Mouse (Mus musculus) spleen, adult 2 months (tissue): ENCODE measurements around the gene Ttbk2. TPM values are rescaled to one million over a fixed set of nuclear protein-coding genes. Genes with fewer than 3 reads are reported as not detected.

ENCODE experiments used
- DNase-seq, 2 experiments: peaks; one replicate each; pipeline versions ENCODE4 v3.0.0 to v3.0.0-alpha.2; 2012 to 2021; ENCODE audit warnings: low spot score in 2 of 2, low read depth in 1 of 2
- H3K27ac ChIP-seq: fragments of 200-500 bp; 2 replicates; pipeline ENCODE4 v1.5.1; 2012; ENCODE audit warnings: low read length, inconsistent platforms; ENCODE audit not compliant: insufficient read depth
- H3K27me3 ChIP-seq: fragments of 200-500 bp; 2 replicates; pipeline ENCODE4 v1.6.1; 2012; ENCODE audit warnings: mild to moderate bottlenecking, moderate library complexity, low read length, inconsistent platforms; ENCODE audit not compliant: control insufficient read depth, insufficient read depth
- H3K36me3 ChIP-seq: fragments of 200-500 bp; 2 replicates; pipeline ENCODE4 v1.6.1; 2012; ENCODE audit warnings: mild to moderate bottlenecking, low read length, inconsistent platforms; ENCODE audit not compliant: control insufficient read depth, insufficient read depth
- H3K4me1 ChIP-seq: fragments of 200-500 bp; 2 replicates; pipeline ENCODE4 v1.6.1; 2011; ENCODE audit warnings: inconsistent platforms; ENCODE audit not compliant: control insufficient read depth, insufficient read depth, insufficient read length
- H3K4me3 ChIP-seq: fragments of 200-500 bp; 2 replicates; pipeline ENCODE4 v1.5.1; 2011; ENCODE audit warnings: mild to moderate bottlenecking, inconsistent platforms; ENCODE audit not compliant: insufficient read depth, insufficient read length; ENCODE audit errors: extremely low read depth
- CTCF ChIP-seq: fragments of 200-500 bp; IDR thresholded peaks from 2 replicates; pipeline ENCODE4 v1.5.1; 2011; ENCODE audit warnings: mild to moderate bottlenecking, inconsistent platforms; ENCODE audit not compliant: insufficient read depth, insufficient read length, insufficient replicate concordance; ENCODE audit errors: extremely low read depth
- POLR2A ChIP-seq: fragments of 200-500 bp; IDR thresholded peaks from 2 replicates; pipeline ENCODE4 v1.6.1; 2011; ENCODE audit warnings: low read depth, low read length, inconsistent platforms
- WGBS: fragments of 180-500 bp; shearing (Covaris S2); methylation state at CpG from one replicate; pipeline ENCODE4 v1.1.7; 2018; 5-methylcytosine and 5-hydroxymethylcytosine counted together
- polyA plus RNA-seq: library from polyadenylated mRNA; depleted of rRNA; stranded (reverse); fragments of >200 nt; gene quantifications from 2 replicates; pipeline ENCODE4 v1.2.3, GENCODE M21; 2012

Ttbk2 gene
- polyA plus RNA-seq, 1 experiment, result 0.96 TPM

DNA sequence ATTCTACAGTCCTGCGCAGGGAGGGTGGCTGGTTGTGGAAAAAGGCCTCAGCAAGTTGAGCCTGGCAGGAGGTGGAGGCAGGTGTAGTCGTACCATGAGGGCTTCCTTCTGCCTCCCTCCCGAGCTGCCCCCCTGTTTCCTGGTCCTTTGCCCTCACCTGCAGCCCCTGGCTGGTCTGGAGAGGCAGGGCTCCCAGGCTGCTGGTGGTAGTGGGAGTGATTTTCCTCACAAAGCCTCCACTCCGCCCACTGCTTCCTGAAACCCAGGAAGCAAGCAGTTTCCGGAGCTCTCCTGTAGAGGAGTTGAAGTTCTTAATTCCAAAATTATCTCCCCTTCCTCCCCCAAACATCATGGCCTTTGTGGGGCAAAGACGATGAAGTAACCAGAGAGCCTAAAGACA is 126.2 kb downstream of the Ttbk2 start:
- Histone ChIP-seq H3K4me1 (no peaks in the 10 kb centered on the region), H3K36me3 (peaks cover 63% of the 10 kb centered on the region), H3K27ac (no peak overlapping the region), H3K27me3 (no peaks in the 10 kb centered on the region), H3K4me3 (no peak overlapping the region)
- no peak for DNase-seq
- TF ChIP-seq POLR2A (no peak), CTCF (no peak)
- WGBS, result 55% methylated on average over 6 of the region's 6 CpGs

DNA sequence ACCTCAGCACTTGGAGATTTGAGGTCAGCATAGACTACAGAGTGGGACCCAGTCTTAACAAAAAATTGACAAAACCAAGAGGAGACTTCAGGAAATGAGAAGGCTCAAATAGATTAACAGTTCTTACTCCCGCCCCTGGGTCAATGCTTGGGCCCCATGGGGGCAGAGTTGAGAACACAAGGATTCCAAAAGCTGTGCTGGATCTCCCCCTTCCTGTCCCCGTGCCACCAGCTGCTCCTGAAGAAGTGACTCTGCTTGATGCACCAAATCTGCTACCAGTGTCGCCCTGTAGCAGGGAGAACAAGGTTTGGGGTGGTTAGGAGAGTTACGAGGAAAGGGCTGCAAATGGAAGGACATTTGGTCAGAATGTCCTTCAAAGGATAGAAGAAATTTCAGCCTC is 126.8 kb downstream of the Ttbk2 start:
- no peak overlapping the region for H3K4me3 ChIP-seq
- H3K4me1 ChIP-seq, result no peaks in the 10 kb centered on the region
- 75% methylated on average over 4 of the region's 4 CpGs for WGBS
- no peak overlapping the region for H3K27ac ChIP-seq
- no peaks in the 10 kb centered on the region for H3K27me3 ChIP-seq
- DNase-seq, result no peak
- peaks cover 68% of the 10 kb centered on the region for H3K36me3 ChIP-seq
- TF ChIP-seq CTCF (no peak), POLR2A (no peak)

DNA sequence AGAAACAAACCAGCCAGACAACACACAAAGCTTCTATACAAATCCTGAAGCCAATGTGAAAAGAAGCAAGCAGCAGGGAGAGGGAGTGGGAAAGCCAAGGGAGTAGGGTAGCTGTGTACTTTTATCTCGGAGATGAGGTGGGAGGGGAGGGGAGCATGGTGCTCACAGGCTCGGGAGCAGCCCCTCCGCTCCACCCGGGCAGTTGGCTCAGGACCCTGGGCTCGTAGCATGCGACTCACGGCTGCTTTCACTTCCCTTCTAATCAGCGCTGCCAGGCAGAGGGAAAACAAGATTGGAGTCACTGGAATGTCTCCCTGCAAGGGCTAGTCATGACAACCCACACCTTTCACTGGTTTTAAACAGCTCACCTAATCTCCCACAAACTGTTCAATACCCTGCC is 127.9 kb downstream of the Ttbk2 start:
- 90% methylated on average over 8 of the region's 8 CpGs for WGBS
- no peak for DNase-seq
- Histone ChIP-seq H3K4me3 (no peak overlapping the region), H3K36me3 (peaks cover 70% of the 10 kb centered on the region), H3K4me1 (no peaks in the 10 kb centered on the region), H3K27me3 (no peaks in the 10 kb centered on the region), H3K27ac (no peak overlapping the region)
- no peak for TF ChIP-seq POLR2A
- no peak for TF ChIP-seq CTCF

DNA sequence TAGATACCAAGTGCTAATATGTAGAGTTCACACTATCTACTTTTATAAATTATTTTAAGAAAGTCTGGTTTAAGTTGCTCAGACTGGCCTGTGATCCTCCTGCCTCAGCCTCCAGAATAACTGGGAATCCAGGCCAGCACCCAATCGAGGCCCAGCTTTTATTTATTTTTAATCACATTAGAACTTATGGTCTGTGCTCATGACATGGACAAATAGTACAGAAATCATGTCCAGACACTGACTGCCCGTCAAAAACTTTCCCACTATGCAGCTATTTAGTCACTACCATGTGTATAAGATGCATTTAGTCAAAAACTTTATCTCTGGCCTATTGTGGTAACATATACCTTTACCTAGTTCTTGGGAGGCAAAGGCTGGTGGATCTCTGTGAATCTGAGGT is 128.5 kb downstream of the Ttbk2 start:
- Histone ChIP-seq H3K27ac (no peak overlapping the region), H3K4me1 (no peaks in the 10 kb centered on the region), H3K36me3 (peaks cover 67% of the 10 kb centered on the region), H3K4me3 (no peak overlapping the region), H3K27me3 (no peaks in the 10 kb centered on the region)
- no peak for DNase-seq
- TF ChIP-seq POLR2A, result no peak
- no peak for TF ChIP-seq CTCF
- WGBS, result 95% methylated on average over 2 of the region's 2 CpGs

DNA sequence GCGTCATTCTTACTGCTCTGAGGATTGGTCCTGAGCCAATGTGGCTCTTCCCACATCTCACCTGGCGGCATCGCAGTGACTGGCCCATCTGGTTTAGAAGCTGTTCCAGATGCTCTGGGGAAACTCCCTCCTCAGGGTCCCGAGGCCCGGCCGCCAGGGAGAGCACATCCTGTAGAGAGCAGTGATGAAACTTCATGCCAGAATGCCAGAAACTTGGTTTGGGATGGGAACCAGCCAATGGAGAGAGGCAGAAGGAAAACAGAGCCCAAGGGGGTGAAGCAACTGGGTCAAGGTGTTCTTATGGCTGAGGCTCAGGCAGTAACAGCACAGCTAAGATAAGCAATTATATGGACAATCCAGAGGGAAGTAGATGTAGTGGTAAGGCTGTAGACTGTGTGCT is 129.6 kb downstream of the Ttbk2 start:
- WGBS, result 86% methylated on average over 6 of the region's 6 CpGs
- no peak for DNase-seq
- H3K36me3 ChIP-seq, result peaks cover 60% of the 10 kb centered on the region

DNA sequence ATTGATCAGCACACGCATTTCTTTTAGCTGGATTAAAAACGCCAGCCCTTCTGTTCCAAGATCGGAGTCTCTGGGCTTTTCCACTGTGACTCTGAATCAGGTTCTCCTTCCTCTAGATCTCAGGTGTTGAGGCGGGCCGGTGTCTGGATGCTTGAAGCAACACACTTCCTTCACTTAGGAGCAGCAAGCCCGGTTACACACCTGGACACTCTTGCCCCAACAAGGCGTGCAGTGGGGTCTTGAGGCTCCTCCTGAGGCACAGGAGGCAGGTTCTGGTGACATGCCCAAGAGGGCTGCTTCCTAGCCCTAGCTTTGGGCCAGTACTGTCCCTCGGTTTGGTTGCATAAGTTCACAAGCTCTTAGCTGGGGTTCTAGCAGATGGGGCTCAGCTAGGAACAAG is 131.9 kb downstream of the Ttbk2 start:
- WGBS, result 93% methylated on average over 8 of the region's 8 CpGs
- Histone ChIP-seq H3K4me3 (no peak overlapping the region), H3K27me3 (no peaks in the 10 kb centered on the region), H3K36me3 (peaks cover 43% of the 10 kb centered on the region), H3K27ac (no peak overlapping the region), H3K4me1 (no peaks in the 10 kb centered on the region)
- TF ChIP-seq POLR2A (no peak), CTCF (no peak)
- DNase-seq, result no peak

More for the DNA sequence above, 129.6 kb downstream of the Ttbk2 start:
- Histone ChIP-seq H3K4me1 (no peaks in the 10 kb centered on the region), H3K4me3 (no peak overlapping the region), H3K27me3 (no peaks in the 10 kb centered on the region), H3K27ac (no peak overlapping the region)
- TF ChIP-seq CTCF (no peak), POLR2A (no peak)

DNA sequence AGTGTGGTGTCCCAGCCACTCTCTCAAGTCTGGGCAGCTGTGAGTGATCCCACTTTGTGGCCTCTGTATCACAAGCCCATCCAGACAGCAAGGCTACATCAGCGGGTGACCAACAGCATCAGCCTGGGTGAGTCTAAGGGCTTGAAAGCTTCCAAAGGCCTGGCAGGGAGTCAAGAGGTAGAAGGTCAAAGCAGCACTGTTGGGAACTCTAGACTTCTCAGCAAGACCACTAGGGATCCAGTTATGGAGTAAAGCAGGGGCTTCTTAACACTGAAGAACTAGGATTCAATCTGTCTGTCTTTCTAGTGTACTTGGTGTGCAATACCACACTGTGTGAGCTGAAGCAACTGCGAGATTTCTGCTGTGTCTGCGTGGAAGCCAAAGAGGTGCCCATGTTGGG is 137.0 kb downstream of the Ttbk2 start:
- WGBS, result over 99% methylated on average over 3 of the region's 3 CpGs
- no peak overlapping the region for H3K4me3 ChIP-seq
- no peak for DNase-seq
- no peaks in the 10 kb centered on the region for H3K27me3 ChIP-seq
- TF ChIP-seq POLR2A (no peak), CTCF (no peak)
- peaks cover 12% of the 10 kb centered on the region for H3K36me3 ChIP-seq
- H3K27ac ChIP-seq, result no peak overlapping the region
- H3K4me1 ChIP-seq, result no peaks in the 10 kb centered on the region

DNA sequence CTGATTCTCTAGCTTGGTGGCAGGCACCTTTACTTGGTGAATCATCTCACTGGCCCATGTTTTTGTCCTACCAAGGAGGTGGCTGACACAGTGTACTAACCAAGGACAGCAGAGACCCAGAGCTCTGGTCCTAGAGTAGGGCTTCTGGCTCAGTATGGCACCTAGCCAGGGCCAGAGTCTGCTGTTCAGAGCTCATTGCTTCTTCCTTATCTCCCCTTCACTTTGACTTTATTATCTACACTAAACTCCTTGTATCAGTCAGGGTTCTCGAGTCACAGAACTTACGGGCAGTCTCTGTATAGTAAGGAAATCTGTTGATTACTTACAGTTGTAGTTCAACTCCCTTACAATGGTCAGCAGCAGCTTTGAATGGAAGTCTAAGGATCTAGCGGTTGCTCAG is 139.5 kb downstream of the Ttbk2 start:
- no peak for TF ChIP-seq POLR2A
- TF ChIP-seq CTCF, result no peak
- Histone ChIP-seq H3K27me3 (no peaks in the 10 kb centered on the region), H3K36me3 (peaks cover 6% of the 10 kb centered on the region), H3K4me1 (no peaks in the 10 kb centered on the region), H3K27ac (no peak overlapping the region), H3K4me3 (no peak overlapping the region)
- DNase-seq, result no peak
- 84% methylated on average over 3 of the region's 3 CpGs for WGBS
